Mouse (Mus musculus): ENCODE measurements around the gene Ifitm5. TPM values are rescaled to one million over a fixed set of nuclear protein-coding genes. Genes with fewer than 3 reads are reported as not detected.
A peak's percentile ranks its signal among the peaks of the same experiment; 100 is the strongest.

The Ifitm5 gene
- polyA plus RNA-seq, 1 experiment from 2014 or later, result 0.82 TPM

- no peaks in the 10 kb centered on the region for H3K9me3 ChIP-seq (ENCODE audit: control insufficient read depth, low read length)
- H3K27me3 ChIP-seq (ENCODE audit: control insufficient read depth, insufficient read depth, low read length), result no peaks in the 10 kb centered on the region
- H3K4me2 ChIP-seq (replicated peaks; ENCODE audit: low read depth), result peak overlapping the region; percentile 50
- DNase-seq (ENCODE audit: low spot score) (no peak), ATAC-seq (ENCODE audit: low FRiP score, low TSS enrichment) (peak; percentile 67; the same call in 1 of the 2 replicates)
- H3K27ac ChIP-seq (replicated peaks), result peak overlapping the region; percentile 83
- peak overlapping the region; percentile 30 for H3K4me3 ChIP-seq (ENCODE audit: low read depth, low read length)
- TF ChIP-seq CTCF (IDR thresholded peaks at IDR 0.05; ENCODE audit: low read depth) (peak; percentile 45), EP300 (optimal IDR thresholded peaks at IDR 0.05) (no peak)
- H3K4me1 ChIP-seq (replicated peaks; ENCODE audit: control insufficient read depth, insufficient read depth), result peaks cover 13% of the 10 kb centered on the region
- H3K36me3 ChIP-seq (ENCODE audit: control insufficient read depth, insufficient read depth, low read length), result no peaks in the 10 kb centered on the region
- peak overlapping the region; percentile 43 for H3K9ac ChIP-seq (ENCODE audit: low read length)
- WGBS, result 5% methylated on average over 14 of the region's 14 CpGs
These were observed 17.9 kb upstream of the Ifitm5 start for GRCm38 (mm10) chr7:140967862-140968591.

- 84% methylated on average over 4 of the region's 4 CpGs for WGBS
- Histone ChIP-seq H3K9me3 (ENCODE audit: control insufficient read depth, low read length) (no peaks in the 10 kb centered on the region), H3K9ac (ENCODE audit: low read length) (0 out of 2 replicates have a peak within 1 kb of the TSS, but pooled peaks have one; percentile 27), H3K36me3 (ENCODE audit: control insufficient read depth, insufficient read depth, low read length) (no peaks in the 10 kb centered on the region), H3K4me1 (replicated peaks; ENCODE audit: control insufficient read depth, insufficient read depth) (peaks cover 13% of the 10 kb centered on the region), H3K27me3 (ENCODE audit: control insufficient read depth, insufficient read depth, low read length) (no peaks in the 10 kb centered on the region), H3K4me3 (ENCODE audit: low read depth, low read length) (peak within 1 kb of the TSS; percentile 30; the same call in 1 of the 2 replicates), H3K27ac (replicated peaks) (peak within 1 kb of the TSS; percentile 83), H3K4me2 (replicated peaks; ENCODE audit: low read depth) (peak within 1 kb of the TSS; percentile 50)
- ATAC-seq (ENCODE audit: low FRiP score, low TSS enrichment), result no peak
- no peak for DNase-seq (ENCODE audit: low spot score)
- TF ChIP-seq EP300 (optimal IDR thresholded peaks at IDR 0.05) (no peak), CTCF (IDR thresholded peaks at IDR 0.05; ENCODE audit: low read depth) (no peak)
These were observed 16.8 kb upstream of the Ifitm5 start, which contains the start of gene Ifitm1 for GRCm38 (mm10) chr7:140966921-140967320. Gene Ifitm1, plus strand, starts transcription at chr7:140967221.

GRCm38 (mm10) chr7:140962733-140963132, 12.6 kb upstream of the Ifitm5 start:
- Histone ChIP-seq H3K4me2 (replicated peaks; ENCODE audit: low read depth) (no peak overlapping the region), H3K9me3 (ENCODE audit: control insufficient read depth, low read length) (no peaks in the 10 kb centered on the region), H3K36me3 (ENCODE audit: control insufficient read depth, insufficient read depth, low read length) (no peaks in the 10 kb centered on the region), H3K27me3 (ENCODE audit: control insufficient read depth, insufficient read depth, low read length) (no peaks in the 10 kb centered on the region), H3K4me3 (ENCODE audit: low read depth, low read length) (no peak overlapping the region), H3K27ac (replicated peaks) (no peak overlapping the region), H3K9ac (ENCODE audit: low read length) (no peak overlapping the region), H3K4me1 (replicated peaks; ENCODE audit: control insufficient read depth, insufficient read depth) (no peaks in the 10 kb centered on the region)
- ATAC-seq (ENCODE audit: low FRiP score, low TSS enrichment) (no peak), DNase-seq (ENCODE audit: low spot score) (no peak)
- no peak for TF ChIP-seq CTCF (IDR thresholded peaks at IDR 0.05; ENCODE audit: low read depth)
- no peak for TF ChIP-seq EP300 (optimal IDR thresholded peaks at IDR 0.05)
- 93% methylated on average over 2 of the region's 2 CpGs for WGBS

- DNase-seq (ENCODE audit: low spot score) (no peak), ATAC-seq (ENCODE audit: low FRiP score, low TSS enrichment) (no peak)
- Histone ChIP-seq H3K4me2 (replicated peaks; ENCODE audit: low read depth) (no peak overlapping the region), H3K9ac (ENCODE audit: low read length) (no peak overlapping the region), H3K4me1 (replicated peaks; ENCODE audit: control insufficient read depth, insufficient read depth) (no peaks in the 10 kb centered on the region), H3K4me3 (ENCODE audit: low read depth, low read length) (no peak overlapping the region), H3K9me3 (ENCODE audit: control insufficient read depth, low read length) (no peaks in the 10 kb centered on the region), H3K27me3 (ENCODE audit: control insufficient read depth, insufficient read depth, low read length) (no peaks in the 10 kb centered on the region), H3K36me3 (ENCODE audit: control insufficient read depth, insufficient read depth, low read length) (no peaks in the 10 kb centered on the region), H3K27ac (replicated peaks) (no peak overlapping the region)
- 87% methylated on average over 2 of the region's 2 CpGs for WGBS
- no peak for TF ChIP-seq CTCF (IDR thresholded peaks at IDR 0.05; ENCODE audit: low read depth)
- no peak for TF ChIP-seq EP300 (optimal IDR thresholded peaks at IDR 0.05)
These were observed 11.3 kb upstream of the Ifitm5 start for GRCm38 (mm10) chr7:140961416-140961815.

GRCm38 (mm10) chr7:140960026-140960425, 9.9 kb upstream of the Ifitm5 start:
- H3K4me3 ChIP-seq (ENCODE audit: low read depth, low read length), result no peak overlapping the region
- H3K36me3 ChIP-seq (ENCODE audit: control insufficient read depth, insufficient read depth, low read length), result no peaks in the 10 kb centered on the region
- ATAC-seq (ENCODE audit: low FRiP score, low TSS enrichment) (no peak), DNase-seq (ENCODE audit: low spot score) (no peak)
- TF ChIP-seq EP300 (optimal IDR thresholded peaks at IDR 0.05) (no peak), CTCF (IDR thresholded peaks at IDR 0.05; ENCODE audit: low read depth) (no peak)
- H3K9me3 ChIP-seq (ENCODE audit: control insufficient read depth, low read length), result no peaks in the 10 kb centered on the region
- H3K4me2 ChIP-seq (replicated peaks; ENCODE audit: low read depth), result no peak overlapping the region
- 83% methylated on average over 5 of the region's 5 CpGs for WGBS
- no peak overlapping the region for H3K27ac ChIP-seq (replicated peaks)
- no peak overlapping the region for H3K9ac ChIP-seq (ENCODE audit: low read length)
- H3K4me1 ChIP-seq (replicated peaks; ENCODE audit: control insufficient read depth, insufficient read depth), result no peaks in the 10 kb centered on the region
- H3K27me3 ChIP-seq (ENCODE audit: control insufficient read depth, insufficient read depth, low read length), result no peaks in the 10 kb centered on the region

- no peak overlapping the region for H3K4me2 ChIP-seq (replicated peaks; ENCODE audit: low read depth)
- H3K4me3 ChIP-seq (ENCODE audit: low read depth, low read length), result no peak overlapping the region
- H3K9ac ChIP-seq (ENCODE audit: low read length), result no peak overlapping the region
- no peak for ATAC-seq (ENCODE audit: low FRiP score, low TSS enrichment)
- 13% methylated on average over 9 of the region's 9 CpGs for WGBS
- TF ChIP-seq EP300 (optimal IDR thresholded peaks at IDR 0.05) (no peak), CTCF (IDR thresholded peaks at IDR 0.05; ENCODE audit: low read depth) (peak; percentile 74)
- peak; percentile 61 for DNase-seq (ENCODE audit: low spot score)
- no peak overlapping the region for H3K27ac ChIP-seq (replicated peaks)
- no peaks in the 10 kb centered on the region for H3K9me3 ChIP-seq (ENCODE audit: control insufficient read depth, low read length)
- no peaks in the 10 kb centered on the region for H3K36me3 ChIP-seq (ENCODE audit: control insufficient read depth, insufficient read depth, low read length)
- H3K27me3 ChIP-seq (ENCODE audit: control insufficient read depth, insufficient read depth, low read length), result no peaks in the 10 kb centered on the region
- no peaks in the 10 kb centered on the region for H3K4me1 ChIP-seq (replicated peaks; ENCODE audit: control insufficient read depth, insufficient read depth)
These were observed 9.2 kb upstream of the Ifitm5 start for GRCm38 (mm10) chr7:140959181-140959901.

All from stomach, postnatal 0 days (tissue).